In the genomic region with DNA sequence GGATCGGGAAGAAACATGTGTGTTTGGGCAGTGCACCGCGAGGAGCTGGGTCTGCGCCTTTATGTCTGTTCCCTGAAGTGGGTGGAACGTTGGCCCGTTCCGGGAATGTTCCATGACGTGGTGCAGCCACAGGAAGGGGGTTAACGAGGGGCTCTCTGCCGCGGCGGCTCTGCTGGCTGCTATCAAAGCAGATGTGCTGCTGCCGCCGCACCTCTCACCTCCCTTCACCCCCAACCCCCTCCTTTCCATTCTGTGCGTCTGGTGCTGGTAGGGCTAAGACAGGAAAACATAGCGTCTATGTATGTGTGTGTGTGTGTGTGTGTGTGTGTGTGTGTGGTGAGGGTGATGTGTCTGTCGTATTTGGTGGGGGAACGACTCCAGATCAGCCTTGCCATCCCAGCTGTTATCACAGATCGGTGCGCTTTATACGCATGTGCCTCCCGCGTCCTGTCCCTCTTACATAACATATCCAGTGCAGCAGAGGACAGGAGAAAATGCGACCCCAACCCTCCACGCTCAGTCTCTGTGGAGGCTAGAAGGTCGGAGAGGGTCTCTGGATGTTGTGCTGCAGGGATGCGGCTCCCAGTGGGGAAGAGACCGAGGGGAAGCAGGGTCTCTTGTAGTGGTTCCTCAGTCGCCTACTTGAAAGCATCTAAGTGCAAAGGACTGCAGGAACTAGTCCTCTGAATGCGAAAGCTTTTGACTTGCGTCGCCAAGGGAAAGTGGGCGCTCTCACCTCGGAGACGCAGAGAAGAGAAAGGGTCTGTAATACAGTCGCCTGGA, we compare ENCODE assay signal across 8 mouse cellular contexts. TPM values are rescaled to one million over a fixed set of nuclear protein-coding genes. Genes with fewer than 3 reads are reported as not detected.
DNase-seq lines count a peak whose midpoint lies in the region.

No protein-coding gene starts in this region.

- H3K36me3 ChIP-seq in macrophage (ENCODE audit: inconsistent target) = no peaks in the 10 kb centered on the region

- DNase-seq in T-cell, adult 2 months (ENCODE audit: low spot score) = peak; percentile 96
- DNase-seq in cerebellum, postnatal 4 days (ENCODE audit: low spot score in 2 of 2) = peak; percentile 26 to 38
- peak; percentile 85 for DNase-seq in gastrocnemius, postnatal 10 days
- peak; percentile 93 for DNase-seq in induced T-regulatory cell, adult 2 months (ENCODE audit: low read depth)
- DNase-seq in left cerebral cortex, adult 8-10 months (ENCODE audit: low spot score in 2 of 2) = peak; percentile 73 to 82
- peak; percentile 42 for DNase-seq in retina, postnatal 7 days (ENCODE audit: low read depth, low spot score)
- peak; percentile 89 for DNase-seq in thymus, postnatal 4 days

- peak overlapping the region; percentile 43 for H3K27ac ChIP-seq in macrophage

- WGBS in macrophage (ENCODE audit: missing documents) = 2% methylated on average over 35 of the region's 36 CpGs

- no peaks in the 10 kb centered on the region for H3K79me2 ChIP-seq in macrophage (ENCODE audit: inconsistent target)

- peak overlapping the region; percentile 67 for H3K4me3 ChIP-seq in macrophage (ENCODE audit: inconsistent target)

RNA-seq across cellular contexts. Expression of a gene that starts 1.8 kb away (rescaled TPM):
- 10 to 100 TPM; 53.4 to 64.4 TPM for total RNA-seq in gastrocnemius, postnatal 10 days (2021)
- 100 to 1,000 TPM; 164 to 240 (median 191) TPM for total RNA-seq in left cerebral cortex, adult 8-10 months (2022)
- total RNA-seq in macrophage (2018; cell fraction: chromatin; rRNA removed) = 100 to 1,000 TPM in 9 of 26 experiments, 10 to 100 TPM in 17; 14.2 to 496 (median 34.9) TPM
- total RNA-seq in macrophage (2018; cell fraction: cytosol; rRNA removed) = 10 to 100 TPM in 4 of 26 experiments, 1 to 10 TPM in 22; 2.5 to 66.5 (median 5.7) TPM
- 100 to 1,000 TPM in 5 of 26 experiments, 10 to 100 TPM in 21; 10.3 to 337 (median 21.3) TPM for total RNA-seq in macrophage (2018; cell fraction: nucleus; rRNA removed)
- 2.0 to 3.3 TPM (median 3.2 TPM) in 3 replicates for polyA plus RNA-seq in macrophage (2018)

Comparison
In these comparisons a context has a peak if more than half of its experiments do, and no peak if none do; other contexts are left out.
1. Peak in every context shown above with its lines: DNase-seq, H3K4me3 ChIP-seq and H3K27ac ChIP-seq.
2. DNase-seq: peak in every context shown above with its lines; median percentile 96 in T-cell, adult 2 months; 93 in induced T-regulatory cell, adult 2 months; 89 in thymus, postnatal 4 days; 85 in gastrocnemius, postnatal 10 days; 78 in left cerebral cortex, adult 8-10 months; 42 in retina, postnatal 7 days; 32 in cerebellum, postnatal 4 days.